Mouse (Mus musculus): ENCODE results near the gene Gm48551.

Gene Gm48551

GRCm38 (mm10) chr10:81385603-81386306 lies 1.5 kb downstream of the Gm48551 start:
- DNase-seq, result no peak

- DNase-seq, result no peak
These were observed 3.5 kb downstream of the Gm48551 start for GRCm38 (mm10) chr10:81387716-81388115.

GRCm38 (mm10) chr10:81388505-81389055 lies 4.3 kb downstream of the Gm48551 start, which contains the start of gene Gm48552:
TSS of gene Gm48552 (plus strand) at chr10:81389005.
- DNase-seq, result no peak

GRCm38 (mm10) chr10:81389373-81389772 lies 5.1 kb downstream of the Gm48551 start:
- no peak for DNase-seq

GRCm38 (mm10) chr10:81389801-81390677 lies 5.8 kb downstream of the Gm48551 start:
- DNase-seq, result peak; percentile 71 to 86

- DNase-seq, result no peak
These were observed 6.4 kb downstream of the Gm48551 start for GRCm38 (mm10) chr10:81390678-81390965.

GRCm38 (mm10) chr10:81392270-81392669 lies 8.0 kb downstream of the Gm48551 start:
- DNase-seq, result no peak

GRCm38 (mm10) chr10:81392781-81393185 lies 8.5 kb downstream of the Gm48551 start, which contains the start of gene Smim24:
TSS of gene Smim24 (plus strand) at chr10:81393051.
- DNase-seq, result no peak

GRCm38 (mm10) chr10:81393456-81394063 lies 9.3 kb downstream of the Gm48551 start:
- no peak for DNase-seq

GRCm38 (mm10) chr10:81395127-81395526 lies 10.9 kb downstream of the Gm48551 start:
- DNase-seq, result peak; percentile 67 to 80

GRCm38 (mm10) chr10:81395865-81396264 lies 11.6 kb downstream of the Gm48551 start:
- DNase-seq, result no peak

- DNase-seq, result no peak
These were observed 12.5 kb downstream of the Gm48551 start for GRCm38 (mm10) chr10:81396749-81397148.

- DNase-seq, result no peak
These were observed 15.0 kb downstream of the Gm48551 start for GRCm38 (mm10) chr10:81399296-81399695.

GRCm38 (mm10) chr10:81399798-81400308 lies 15.6 kb downstream of the Gm48551 start:
- DNase-seq, result no peak

GRCm38 (mm10) chr10:81400371-81401204 lies 16.3 kb downstream of the Gm48551 start:
- DNase-seq, result peak; percentile 89 to 90

GRCm38 (mm10) chr10:81401205-81401520 lies 16.9 kb downstream of the Gm48551 start:
- DNase-seq, result no peak

- DNase-seq, result peak; percentile 68 to 69
These were observed 17.4 kb downstream of the Gm48551 start for GRCm38 (mm10) chr10:81401521-81402226.

GRCm38 (mm10) chr10:81402227-81402765 lies 18.0 kb downstream of the Gm48551 start:
- DNase-seq, result peak in 1 of 2 experiments; percentile 62

GRCm38 (mm10) chr10:81403511-81403910 lies 19.2 kb downstream of the Gm48551 start:
- no peak for DNase-seq

GRCm38 (mm10) chr10:81404082-81404481 lies 19.8 kb downstream of the Gm48551 start:
- no peak for DNase-seq

GRCm38 (mm10) chr10:81404720-81405119 lies 20.5 kb downstream of the Gm48551 start:
- no peak for DNase-seq

Measured in cerebellum, adult 18-20 months (tissue).